Mouse (Mus musculus) inflammation-experienced regulatory T-cells, adult 6 months (primary cell): ENCODE results near the gene Gpr35. TPM values are rescaled to one million over a fixed set of nuclear protein-coding genes. Genes with fewer than 3 reads are reported as not detected.

ENCODE experiments used
- ATAC-seq: one replicate; pipeline ENCODE4 v1.8.0; 2017
- polyA plus RNA-seq, 3 experiments: library from polyadenylated mRNA; unstranded; fragments of 100-300 nt; shearing (Covaris generic); gene quantifications; one replicate each; pipeline ENCODE4 v1.2.1; 2017

Gpr35 gene
- polyA plus RNA-seq: 1 to 10 TPM in 2 of 3 experiments, under 1 TPM in 1; 0.23 to 1.8 (median 1.7) TPM

DNA sequence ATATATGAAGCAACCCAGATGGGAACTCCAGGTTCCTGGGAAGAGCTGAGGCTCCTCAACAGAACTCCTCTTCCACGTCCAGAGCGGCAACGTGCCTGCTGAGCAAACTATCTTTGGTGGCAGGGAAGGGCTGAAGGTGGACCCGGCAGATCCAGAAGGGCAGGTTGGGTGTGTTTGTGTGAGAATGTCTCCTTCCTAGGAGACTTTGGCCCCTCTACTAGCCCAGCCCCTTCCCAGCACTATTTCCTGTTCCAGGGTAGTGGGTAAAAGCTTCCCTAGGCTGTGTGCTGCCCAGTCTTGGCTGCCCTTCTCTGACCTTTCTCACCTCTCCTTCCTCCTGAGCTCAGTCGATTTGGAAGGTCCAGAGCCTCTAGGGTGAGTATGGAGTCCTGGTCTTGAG lies at the start of gene Gpr35:
Gene Gpr35 (plus strand): TSS at position 259 of the 400 bp plus-strand sequence.
- no peak for ATAC-seq

DNA sequence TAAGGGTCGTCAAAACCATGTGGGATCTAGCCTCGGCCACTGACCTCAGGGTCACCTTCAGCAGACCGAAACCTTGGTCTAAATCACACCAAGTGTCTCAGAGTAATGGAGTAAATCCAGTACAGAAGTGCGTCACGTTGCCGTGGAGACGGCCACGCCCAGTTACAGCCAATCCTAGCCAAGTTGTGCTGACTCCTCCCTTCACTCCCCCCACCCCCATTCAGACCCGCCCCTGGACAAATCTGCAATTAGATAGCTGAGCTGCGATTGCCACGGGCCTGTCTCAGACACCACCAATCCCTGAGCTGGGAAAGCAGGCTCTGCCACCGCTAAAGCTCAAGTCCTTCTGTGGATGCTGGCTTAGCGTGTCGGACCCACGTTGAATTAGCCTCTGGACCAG lies 47.9 kb upstream of the Gpr35 start, which contains the start of gene Ankmy1:
Gene Ankmy1 (minus strand): TSS at position 121 of the 400 bp plus-strand sequence.
- ATAC-seq: no peak

DNA sequence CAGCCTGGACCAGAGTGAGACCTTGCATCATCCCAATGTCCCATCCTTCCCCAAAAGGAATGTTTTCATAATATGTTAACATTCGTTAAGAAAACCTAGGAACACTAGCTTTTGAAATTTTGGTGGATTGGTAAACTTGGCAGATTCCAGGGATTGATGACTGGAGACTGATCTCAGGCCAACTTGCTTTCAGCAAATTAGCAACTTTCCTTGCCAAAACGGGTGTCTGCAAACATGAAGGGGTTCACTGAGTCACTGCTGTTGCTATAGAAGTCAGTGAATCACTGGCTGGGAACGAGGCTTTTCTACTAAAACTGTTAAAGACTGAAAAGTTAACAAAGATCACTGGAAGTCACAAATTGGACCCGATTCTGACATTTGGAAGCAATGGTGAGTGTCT lies 47.0 kb upstream of the Gpr35 start:
- ATAC-seq: no peak

DNA sequence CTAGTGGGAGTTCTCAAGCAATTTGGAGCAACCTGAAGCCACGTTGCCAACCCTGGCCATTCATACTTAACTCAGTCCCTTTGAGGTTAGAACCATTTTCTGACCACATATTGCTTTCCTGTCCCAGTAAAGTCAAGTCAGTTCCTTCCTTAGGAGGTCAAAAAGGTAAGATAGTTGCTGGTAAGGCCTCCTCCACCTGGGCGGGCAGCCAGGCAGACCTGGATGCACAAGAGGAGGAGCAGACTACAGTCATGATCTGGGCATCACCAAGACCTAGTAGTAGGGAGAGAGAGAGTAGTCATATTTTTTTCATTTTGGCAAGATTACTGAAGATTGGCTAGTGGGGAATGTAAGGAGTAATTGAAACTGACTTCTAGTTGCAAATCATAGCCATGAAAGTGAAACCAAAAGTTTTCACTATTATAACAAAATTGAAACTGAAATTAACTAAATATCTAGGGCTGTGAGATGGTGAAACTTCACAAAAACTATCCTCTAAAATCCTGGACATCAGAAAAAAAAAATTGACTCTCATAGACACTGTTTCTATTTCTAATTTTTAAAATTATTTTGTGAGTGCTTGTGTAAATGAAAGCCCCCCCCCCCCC lies 44.9 kb upstream of the Gpr35 start:
- no peak for ATAC-seq

DNA sequence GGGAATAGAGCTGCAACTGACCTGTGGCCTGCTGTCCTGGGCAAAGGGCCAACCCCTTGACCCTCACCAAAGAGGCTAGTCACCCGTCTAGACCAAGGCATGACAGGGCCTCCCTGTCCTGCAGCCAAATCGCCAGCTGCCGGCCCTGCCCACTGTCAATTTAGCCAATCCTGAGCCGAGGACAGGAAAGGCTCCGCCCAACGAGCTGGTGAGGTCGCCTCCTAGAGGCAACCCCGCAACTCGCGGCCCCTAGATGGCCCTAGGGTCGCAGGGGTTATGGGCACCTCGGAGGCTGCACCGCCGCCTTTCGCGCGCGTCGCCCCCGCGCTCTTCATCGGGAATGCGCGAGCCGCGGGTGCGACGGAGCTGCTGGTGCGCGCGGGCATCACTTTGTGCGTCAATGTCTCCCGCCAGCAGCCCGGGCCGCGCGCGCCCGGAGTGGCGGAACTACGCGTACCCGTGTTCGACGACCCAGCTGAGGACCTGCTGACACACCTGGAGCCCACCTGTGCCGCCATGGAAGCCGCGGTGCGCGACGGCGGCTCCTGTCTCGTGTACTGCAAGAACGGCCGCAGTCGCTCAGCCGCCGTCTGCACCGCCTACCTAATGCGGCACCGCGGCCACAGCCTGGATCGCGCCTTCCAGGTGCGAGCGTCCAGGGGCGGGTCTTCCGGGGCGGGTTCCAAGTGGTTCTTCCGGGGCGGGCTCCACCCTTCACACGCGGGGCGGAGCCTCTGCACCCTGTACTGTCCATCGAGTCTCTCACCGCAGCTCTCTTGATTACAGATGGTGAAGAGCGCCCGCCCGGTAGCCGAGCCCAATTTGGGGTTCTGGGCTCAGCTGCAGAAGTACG lies 43.7 kb upstream of the Gpr35 start, which contains the start of gene Dusp28:
Gene Dusp28 (plus strand): TSS at position 203 of the 853 bp plus-strand sequence.
- ATAC-seq: peak; percentile 67

DNA sequence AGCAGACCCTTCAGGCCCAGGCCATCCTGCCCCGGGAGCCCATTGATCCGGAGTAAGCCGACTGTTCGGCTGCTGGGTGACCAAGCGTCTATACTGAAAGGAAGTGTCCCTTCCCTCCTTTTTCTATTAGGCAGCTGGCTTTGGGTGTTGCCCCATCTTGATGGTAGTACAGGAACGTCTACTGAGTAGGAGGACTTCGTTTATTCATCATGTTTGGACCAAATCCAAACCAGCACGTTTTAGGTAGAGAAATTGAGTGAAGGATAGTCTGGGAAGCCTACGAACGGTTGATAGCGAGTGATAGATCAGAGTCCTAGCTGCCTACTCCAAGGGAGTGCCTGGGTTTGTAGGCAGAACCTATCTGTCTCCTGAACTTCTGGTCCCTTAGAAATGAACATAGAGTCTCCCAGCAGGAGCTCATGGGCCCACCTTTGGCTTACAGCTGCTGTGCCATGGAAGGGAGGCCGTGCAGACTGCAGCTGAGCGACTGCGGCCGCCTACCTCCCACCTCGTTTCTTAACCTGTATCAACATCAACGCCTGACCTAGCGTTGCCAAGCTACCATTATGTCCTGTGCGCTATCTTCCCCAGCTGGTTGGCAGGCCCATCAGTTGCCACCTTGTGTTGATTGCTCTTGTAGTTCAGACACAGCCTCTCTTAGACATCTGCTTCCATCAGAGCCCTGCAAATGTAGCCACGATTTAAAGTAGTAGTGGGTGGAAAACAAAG lies 42.9 kb upstream of the Gpr35 start:
- ATAC-seq: no peak

DNA sequence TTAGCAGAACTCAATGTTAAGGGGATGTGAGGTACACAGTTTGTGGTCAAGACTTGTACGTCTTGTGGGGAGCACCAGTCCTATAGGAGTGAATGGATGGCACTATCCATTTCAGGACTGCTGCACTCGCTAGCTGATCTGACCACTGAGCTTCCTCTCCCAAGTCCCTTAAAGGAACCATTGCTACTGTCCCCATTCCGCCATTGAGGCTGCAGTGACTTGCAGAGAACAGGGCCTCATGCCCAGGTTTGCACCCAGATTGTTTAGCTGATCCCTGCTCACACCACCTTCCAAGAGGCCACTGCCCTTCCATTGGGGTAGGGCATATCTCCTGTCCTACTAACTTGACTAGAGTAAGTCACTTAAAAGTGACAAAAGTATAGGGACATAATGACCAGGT lies 42.0 kb upstream of the Gpr35 start:
- no peak for ATAC-seq

DNA sequence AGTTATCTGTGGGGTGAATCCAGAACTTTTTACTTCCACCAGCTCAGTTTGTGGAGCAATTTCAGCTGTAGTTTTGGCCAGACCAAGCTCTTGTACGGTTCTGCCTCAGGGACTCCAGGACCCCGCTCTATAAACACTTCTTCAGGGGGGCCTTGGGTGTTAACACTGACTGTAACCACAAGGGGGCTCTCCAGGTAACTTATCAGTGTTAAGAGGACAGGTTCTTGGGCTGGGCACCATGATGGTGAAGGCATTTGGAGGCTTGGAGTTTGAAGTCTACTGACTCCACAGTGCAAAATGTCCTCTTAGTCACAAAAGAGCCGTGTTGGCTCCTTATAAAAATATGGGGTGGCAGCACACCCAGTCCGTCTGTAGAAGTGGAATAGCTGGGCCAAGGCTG lies 41.6 kb upstream of the Gpr35 start:
- ATAC-seq: no peak

DNA sequence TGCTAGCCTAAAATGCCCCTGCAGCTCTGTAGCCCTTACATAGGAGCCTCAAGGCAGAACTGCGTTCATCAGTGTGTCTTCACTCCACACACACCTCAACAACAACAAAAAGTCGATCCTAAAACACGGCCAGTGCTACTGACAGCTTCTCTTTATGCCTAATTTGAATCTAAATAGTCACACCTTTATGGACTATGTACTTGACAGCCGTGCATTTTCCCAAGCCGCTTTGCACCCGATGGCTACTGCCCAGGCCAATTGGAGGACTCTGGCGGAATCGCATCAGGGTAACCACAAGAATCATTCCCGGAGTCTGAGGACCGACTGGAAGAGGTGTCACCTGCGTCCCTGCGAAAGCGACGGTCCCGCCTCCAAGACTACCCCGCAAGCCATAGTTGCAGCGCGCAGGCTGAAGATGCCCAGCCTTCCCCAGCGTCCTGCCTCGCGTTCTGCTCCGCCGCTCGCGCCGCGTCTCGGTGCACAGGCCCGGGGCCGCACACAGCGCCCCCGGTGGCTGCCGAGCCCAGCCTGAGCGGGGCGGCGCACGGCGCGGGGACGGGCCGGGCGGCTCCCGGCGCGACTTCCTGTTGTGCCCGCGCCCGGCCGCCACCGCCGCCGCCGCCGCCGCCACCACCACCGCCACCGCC lies 40.3 kb upstream of the Gpr35 start, which contains the start of gene Rnpepl1:
Gene Rnpepl1 (plus strand): TSS at position 545 of the 647 bp plus-strand sequence.
- peak; percentile 62 for ATAC-seq

DNA sequence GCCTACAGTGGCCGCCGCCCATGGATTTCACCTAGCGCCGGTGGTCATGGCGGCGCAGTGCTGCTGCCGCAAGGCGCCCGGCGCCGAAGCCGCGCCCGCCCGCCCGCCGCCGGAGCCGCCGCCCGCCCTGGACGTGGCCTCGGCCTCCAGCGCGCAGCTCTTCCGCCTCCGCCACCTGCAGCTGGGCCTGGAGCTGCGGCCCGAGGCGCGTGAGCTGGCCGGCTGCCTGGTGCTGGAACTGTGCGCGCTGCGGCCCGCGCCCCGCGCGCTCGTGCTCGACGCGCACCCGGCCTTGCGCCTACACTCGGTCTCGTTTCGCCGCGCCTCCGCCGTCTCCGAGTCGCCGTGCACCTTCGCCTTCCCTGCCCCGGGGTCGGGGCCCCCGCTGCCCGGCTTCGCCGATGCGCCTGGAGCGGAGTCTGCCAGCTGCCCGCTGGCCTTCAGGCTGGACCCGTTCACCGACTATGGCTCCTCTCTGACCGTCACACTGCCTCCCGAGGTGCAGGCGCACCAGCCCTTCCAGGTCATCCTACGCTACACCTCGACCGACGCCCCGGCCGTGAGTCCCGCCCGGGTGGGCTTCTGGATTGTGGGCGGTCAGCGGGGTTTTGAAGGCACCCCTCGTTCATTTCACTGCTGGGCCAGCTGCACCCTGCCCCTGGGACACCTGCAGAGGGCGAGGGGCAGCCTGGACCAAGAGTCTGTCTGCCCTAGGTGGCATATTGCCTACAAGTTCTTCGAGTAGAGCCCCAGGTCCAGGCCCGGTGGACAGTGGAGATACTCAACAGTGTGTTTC lies 39.5 kb upstream of the Gpr35 start:
- no peak for ATAC-seq

DNA sequence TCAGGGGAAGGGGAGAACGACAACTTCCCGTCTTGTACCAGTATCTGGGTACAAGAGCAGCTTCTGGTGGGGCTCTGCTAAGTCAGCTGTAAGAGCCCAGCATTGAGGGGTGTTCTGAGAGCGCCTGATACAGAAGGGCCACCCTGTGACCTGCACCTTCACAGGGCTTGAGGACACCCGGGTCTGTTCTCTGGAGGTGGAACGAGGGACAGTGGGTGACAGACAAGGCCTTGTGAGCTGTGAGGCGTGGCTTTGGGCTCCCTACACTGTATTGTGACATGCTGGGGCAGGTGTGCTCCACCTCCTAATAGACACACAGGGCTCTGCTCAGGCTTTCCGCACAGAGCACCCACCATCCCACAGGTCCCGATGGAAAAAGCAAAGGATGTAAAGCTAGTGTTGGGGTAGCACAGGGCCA lies 38.9 kb upstream of the Gpr35 start:
- no peak for ATAC-seq

DNA sequence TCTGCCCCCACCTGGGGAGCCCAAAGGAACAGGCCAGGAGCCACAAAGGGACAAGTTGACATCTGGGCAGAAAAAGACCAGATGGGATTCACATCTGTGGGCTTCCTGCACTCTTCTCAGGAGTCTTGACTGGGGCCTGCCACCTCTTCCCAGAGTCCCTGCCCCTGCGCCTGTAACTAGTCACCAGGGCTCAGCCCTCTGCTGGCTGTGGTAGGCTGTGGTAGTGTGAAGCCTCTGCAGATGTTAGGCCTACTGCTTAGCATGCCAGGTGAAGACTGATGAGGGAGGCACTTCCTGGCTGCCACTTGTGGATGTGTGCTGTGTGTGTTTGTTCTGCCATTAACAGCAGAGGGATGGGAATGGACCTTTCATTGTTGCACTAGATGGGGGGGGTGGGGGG lies 38.4 kb upstream of the Gpr35 start:
- ATAC-seq: no peak

DNA sequence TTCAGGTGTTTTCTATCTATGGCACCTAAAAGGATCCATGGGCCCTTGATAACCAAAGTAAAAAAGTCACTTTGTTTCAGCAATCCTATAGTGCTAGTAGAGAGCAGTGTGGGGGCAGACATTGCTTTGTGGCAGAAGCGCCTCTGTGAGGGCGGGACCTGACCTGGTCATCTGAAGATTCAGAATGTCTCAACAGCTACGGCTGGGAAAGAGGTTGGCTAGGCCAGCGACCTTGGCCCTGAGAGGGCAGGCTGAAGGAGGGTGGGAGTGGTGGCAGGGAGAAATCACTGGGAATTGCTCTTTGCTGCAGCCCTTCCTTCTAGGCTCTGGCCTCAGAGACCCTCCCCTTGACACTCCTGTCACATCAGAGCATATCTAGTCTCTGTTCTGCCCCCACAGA lies 36.4 kb upstream of the Gpr35 start:
- no peak for ATAC-seq

DNA sequence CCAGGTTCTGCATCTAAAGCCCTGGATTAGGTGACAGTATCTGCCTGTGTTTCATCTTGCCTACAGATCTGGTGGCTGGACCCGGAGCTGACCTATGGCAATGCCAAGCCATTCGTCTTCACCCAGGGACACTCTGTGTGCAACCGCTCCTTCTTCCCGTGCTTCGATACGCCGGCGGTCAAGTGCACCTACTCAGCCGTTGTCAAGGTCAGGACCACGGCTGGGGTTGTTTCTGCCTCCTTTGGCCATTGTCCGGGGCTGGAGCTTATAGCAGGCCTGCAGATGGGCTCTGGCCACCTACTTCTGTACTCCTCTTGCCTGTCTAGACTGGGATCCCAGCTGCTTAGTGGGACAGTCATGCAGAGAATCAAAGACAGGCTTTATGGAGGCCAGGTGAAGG lies 35.7 kb upstream of the Gpr35 start:
- no peak for ATAC-seq

DNA sequence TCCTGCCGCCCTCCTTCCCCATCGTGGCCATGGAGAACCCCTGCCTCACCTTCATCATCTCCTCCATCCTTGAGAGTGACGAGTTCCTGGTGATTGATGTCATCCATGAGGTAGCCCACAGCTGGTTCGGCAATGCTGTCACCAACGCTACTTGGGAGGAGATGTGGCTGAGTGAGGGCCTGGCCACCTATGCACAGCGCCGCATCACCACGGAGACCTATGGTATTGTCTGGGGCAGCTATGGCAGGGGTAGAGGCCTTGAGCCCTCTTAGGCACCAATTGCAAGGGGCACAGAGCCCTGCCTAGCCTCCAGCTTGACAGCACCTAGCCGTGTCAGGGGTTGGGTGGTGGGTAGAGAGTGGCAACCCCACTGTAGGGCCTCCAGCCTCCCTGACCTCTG lies 33.9 kb upstream of the Gpr35 start:
- ATAC-seq: no peak

DNA sequence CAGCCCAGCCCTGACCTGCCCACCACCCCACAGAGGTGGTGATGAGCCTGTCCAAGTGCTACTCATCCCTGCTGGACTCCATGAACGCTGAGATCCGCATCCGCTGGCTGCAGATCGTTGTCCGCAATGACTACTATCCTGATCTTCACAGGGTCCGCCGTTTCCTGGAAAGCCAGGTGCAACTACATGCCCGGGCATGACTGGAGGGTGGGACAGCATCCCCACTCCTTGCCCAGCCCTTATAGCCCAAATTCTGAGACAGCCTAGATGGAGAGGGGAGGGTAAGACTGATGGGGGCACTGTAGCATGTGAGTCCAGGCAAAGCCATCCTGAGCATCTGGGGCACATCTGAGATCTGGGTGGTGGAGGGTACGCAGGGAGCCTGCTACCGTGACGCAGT lies 31.5 kb upstream of the Gpr35 start:
- ATAC-seq: no peak

DNA sequence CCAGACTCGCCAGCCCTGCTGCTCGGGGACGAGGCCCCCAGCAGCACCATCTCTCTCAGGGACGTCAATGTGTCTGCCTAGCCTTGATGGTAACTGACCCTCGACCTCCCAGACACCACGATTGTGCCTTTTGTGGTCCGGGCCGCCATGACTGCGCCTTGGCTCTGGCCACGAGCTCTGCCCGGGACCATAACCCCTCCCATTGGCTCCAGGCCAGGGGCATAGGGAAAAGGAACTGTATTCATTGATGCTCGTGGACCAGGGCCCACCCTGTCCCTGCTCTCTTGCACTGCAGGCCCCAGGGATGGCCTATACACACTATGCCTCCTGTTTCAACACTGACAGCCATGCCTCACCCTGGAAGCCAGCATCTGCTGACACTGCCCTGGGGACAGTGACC lies 30.9 kb upstream of the Gpr35 start:
- ATAC-seq: no peak

DNA sequence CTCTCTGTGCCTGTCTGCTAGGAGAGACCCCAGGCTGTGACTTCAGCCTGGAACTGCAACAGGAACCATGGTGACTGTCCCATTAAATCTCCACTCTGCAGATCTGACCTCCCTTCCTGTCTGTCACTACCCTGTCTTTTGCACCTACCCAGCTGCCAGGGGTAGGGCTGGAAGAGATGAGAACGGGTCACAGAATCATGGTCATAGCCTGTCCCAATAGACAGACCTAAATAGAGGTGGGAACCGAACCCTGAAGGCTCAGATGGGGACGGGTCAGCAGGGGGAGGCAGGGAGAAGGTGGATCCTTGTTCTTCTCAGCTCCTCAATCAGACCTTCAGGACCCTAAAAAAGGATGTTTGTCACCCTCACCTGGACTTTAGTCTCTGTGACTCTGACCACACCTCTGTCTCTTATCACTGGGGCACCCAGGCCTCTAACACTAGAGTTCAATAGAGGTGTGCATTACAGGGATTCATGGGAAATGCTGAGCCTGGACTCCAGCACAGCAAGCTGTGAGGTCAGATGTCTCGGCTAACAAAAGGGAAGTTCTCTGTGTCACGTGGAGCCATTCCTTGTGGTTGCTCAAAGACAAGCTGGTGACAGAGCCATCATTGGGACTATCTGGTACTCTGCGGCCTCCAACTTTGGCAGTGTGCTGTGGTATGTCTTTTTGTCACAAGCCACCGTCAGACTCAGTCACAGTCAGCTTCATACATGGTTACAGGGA lies 30.0 kb upstream of the Gpr35 start:
- no peak for ATAC-seq

DNA sequence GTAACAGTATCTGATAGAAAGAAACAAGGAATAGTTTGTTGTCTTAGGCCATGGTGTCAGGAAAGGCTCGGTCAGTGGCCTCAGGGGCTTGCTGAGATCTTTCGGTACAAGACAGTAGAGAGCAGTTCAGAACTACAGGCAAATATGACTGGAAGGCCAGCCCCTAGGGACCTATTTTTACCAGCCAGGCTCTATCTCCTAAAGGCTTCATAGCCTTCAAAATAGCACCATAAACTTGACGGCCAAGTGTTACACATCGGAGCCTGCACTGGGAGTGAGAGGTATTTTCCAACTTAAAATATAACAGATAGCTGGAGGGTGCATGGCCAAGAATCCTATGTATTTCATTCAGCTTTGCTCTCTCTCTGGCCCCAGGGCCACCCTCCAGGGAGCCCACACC lies 29.2 kb upstream of the Gpr35 start:
- ATAC-seq: no peak

DNA sequence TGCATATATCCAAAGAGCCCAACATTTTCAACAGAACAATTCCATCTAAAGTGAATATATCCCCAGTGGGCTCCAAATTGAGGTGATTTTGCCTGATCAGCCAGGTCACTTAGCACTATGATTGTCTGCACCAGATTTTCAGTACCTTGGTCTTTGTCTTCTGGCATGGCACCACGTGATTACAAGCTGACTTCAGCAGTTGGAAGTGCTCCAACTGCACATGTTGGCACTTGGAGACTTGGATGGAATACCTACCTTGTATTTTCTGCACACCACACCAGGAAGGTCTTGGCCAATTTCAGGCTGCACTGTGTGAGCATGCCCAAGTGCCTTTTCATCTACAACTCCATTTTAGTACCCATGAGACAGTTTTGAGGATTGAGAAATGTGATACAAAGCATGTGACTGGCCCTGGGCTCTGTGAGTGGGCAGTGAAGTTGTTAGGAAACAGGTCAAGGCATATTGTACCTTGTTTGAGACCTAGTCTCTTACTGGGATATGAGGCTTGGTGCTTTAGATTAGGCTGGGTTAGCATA lies 20.4 kb upstream of the Gpr35 start:
- ATAC-seq: no peak

DNA sequence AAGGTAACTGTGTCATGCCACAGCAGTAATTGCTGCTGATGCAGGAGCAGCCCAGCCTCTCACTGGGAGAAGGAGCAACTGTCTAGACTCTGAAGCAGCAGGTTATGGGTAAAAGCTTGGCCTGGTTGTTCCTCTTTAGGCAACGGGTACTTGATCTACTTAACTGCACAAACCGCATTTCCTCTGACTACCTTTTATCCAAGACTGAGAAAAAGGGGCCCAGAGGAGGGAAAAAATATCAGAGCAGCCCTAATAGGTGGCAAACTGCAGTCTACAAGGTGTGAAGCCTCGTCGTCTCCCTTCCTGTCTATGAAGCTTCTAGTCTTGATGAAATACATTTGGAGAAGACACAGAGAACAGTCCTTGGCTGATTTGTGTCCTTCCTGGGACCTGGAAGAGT lies 17.1 kb upstream of the Gpr35 start:
- no peak for ATAC-seq
